Mouse (Mus musculus): Measurements from ENCODE around the gene Iffo2.

DNA sequence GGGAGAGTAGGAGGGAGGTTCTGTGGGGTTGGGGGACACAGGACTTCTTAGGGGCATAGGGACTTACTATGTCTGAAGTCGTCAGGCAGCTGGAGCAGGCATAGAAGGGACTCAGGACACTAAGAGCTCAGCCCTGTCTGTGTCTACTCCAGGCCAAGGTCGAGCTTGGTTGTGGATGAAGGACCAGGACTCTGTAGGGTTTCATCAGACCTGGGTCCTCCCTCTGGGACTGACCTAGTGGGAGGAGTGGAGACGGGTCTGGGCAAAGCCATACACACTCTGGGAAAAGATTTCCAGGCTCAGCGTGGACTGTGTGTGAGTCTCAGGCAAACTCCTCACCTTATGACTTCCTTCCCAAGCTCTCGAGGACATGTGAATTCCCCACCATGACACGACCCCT lies 89.4 kb downstream of the Iffo2 start:
- no peak for TF ChIP-seq CTCF (IDR thresholded peaks at IDR 0.05; ENCODE audit: low read depth)
- TF ChIP-seq EP300 (IDR thresholded peaks at IDR 0.05; ENCODE audit: low read depth) = no peak

Data from liver, embryonic 14.5 days (tissue).